Mouse (Mus musculus) lung, postnatal 10 days (tissue): Measurements from ENCODE around the gene Sema3a.
"Not testable (repeated sequence)": the region's sequence is repeated elsewhere in the genome, so short reads cannot be mapped to it uniquely, and the experiment has no call there.

Experiments
- DNase-seq: peaks from one replicate; pipeline ENCODE4 v3.0.0; 2021

The Sema3a gene

GRCm38 (mm10) chr5:13573867-13574266 lies 448.7 kb downstream of the Sema3a start:
- no peak for DNase-seq

- DNase-seq, result no peak
These were observed 453.9 kb downstream of the Sema3a start for GRCm38 (mm10) chr5:13579123-13579522.

GRCm38 (mm10) chr5:13585559-13586207 lies 460.5 kb downstream of the Sema3a start:
- peak; percentile 11 for DNase-seq

- no peak for DNase-seq
These were observed 469.2 kb downstream of the Sema3a start for GRCm38 (mm10) chr5:13594422-13594821.

- DNase-seq, result no peak
These were observed 486.4 kb downstream of the Sema3a start for GRCm38 (mm10) chr5:13611631-13612030.

- no peak for DNase-seq
These were observed 486.9 kb downstream of the Sema3a start for GRCm38 (mm10) chr5:13612088-13612487.

DNA sequence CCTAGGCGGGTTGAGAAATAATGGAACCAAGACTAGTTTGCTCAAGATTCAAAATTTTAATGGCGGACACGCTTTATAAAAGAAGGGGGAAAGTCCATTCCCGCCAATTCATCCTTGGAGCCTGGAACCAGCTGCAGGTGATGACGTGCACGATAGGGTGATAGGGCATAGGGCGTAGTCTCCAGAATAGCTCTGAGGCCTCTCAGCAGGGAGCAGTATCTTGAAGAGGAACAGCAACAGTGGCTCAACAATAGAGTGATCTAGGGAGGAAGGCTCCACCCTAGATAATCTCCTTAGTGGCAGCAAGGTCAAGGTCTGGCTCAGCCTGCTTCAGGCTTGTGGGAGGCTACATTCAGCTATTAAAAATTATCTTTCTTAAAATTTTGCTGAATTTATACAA lies 489.4 kb downstream of the Sema3a start:
- not testable (repeated sequence) for DNase-seq

GRCm38 (mm10) chr5:13615907-13616306 lies 490.7 kb downstream of the Sema3a start:
- DNase-seq, result no peak

GRCm38 (mm10) chr5:13622578-13622977 lies 497.4 kb downstream of the Sema3a start:
- no peak for DNase-seq

DNA sequence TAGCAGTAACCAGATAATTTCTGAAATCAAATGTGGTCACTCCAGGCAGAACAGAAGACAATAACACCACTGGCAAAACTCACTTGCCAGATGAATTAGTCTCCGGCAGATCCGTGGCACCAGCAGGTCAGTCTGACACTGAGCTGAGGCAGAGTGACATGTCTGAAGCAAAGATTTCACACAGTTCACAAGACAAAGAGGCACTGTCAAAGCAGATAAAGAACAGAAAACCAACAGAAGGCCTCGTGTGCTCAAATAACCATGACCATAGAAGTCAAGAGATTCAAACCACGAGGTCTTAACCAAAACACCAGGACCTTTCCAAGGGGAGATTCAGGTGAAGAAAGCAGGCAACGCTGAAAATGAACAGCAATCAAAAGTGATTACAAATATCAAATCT lies 499.5 kb downstream of the Sema3a start:
- no peak for DNase-seq

DNA sequence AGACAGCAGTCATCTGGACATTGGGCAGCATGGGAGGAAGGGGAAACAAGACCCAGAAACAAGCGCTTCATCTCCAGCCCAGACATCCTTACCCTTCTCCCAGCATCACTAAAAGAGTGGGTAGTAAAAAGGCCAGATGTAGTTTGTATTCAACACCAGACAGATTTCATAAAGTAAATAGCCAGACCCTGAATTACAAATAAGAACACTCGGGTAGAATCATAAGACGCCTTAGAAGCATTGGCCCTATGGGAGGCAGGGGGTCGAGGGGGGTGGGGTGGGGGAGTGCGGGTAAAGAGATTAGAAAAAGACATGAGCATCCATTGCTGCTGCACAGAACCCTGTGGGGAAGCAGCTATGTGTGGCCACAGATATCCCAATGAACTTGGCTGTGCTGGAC lies 500.9 kb downstream of the Sema3a start:
- no peak for DNase-seq

GRCm38 (mm10) chr5:13628606-13629311 lies 503.5 kb downstream of the Sema3a start:
- DNase-seq, result peak; percentile 79

- no peak for DNase-seq
These were observed 504.7 kb downstream of the Sema3a start for GRCm38 (mm10) chr5:13629916-13630315.

DNA sequence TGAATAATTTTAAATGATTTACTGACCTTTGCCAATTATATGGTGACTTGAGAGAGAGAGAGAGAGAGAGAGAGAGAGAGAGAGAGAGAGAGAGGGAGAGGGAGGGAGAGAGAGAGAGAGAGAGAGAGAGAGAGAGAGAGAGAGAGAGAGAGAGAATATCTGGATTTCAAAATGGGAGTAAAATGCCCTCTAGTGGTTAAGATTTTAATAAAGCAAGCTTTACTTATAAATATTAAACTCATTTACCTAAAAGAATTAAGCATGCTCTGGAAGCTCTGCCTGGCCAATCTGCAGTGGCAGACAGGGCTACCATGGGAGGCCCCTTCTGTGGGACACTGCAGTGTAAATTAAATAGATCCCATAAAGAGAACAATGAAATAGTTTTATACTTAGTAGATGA lies 505.5 kb downstream of the Sema3a start:
- DNase-seq, result no peak

- DNase-seq, result no peak
These were observed 511.0 kb downstream of the Sema3a start for GRCm38 (mm10) chr5:13636237-13636636.
